Mouse (Mus musculus): Measurements from ENCODE around the gene Dnajc5g. TPM values are rescaled to one million over a fixed set of nuclear protein-coding genes. Genes with fewer than 3 reads are reported as not detected.

Dnajc5g gene
- polyA plus RNA-seq, 1 experiment from 2014 or later, result not detected

DNA sequence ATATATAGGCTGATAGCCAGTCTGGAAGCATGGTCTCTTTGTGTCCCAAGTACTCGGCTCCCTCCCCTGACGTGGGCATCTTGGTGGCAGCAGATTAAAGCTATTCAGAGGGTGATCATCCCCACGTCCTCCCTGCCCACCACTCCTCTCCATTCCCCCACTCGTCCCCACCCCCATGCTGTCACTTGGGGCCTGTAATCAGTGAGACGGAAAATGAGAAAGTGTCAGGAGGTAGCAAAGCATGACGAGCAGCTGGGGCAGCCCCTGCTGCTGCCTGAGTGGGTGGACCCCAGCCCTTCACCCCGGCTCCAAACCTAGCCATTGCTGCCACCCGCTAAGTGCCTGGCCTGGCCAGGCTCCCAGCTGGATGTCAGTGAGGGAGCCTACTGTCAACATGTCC, 22.1 kb upstream of the Dnajc5g start:
- Histone ChIP-seq H3K4me1 (peaks cover 3% of the 10 kb centered on the region; the same call in 1 of the 2 replicates), H3K27ac (no peak overlapping the region), H3K27me3 (replicated peaks) (peaks cover 15% of the 10 kb centered on the region; the same call in 1 of the 2 replicates), H3K4me3 (replicated peaks) (no peak overlapping the region), H3K9me3 (no peaks in the 10 kb centered on the region), H3K4me2 (no peak overlapping the region), H3K36me3 (0 out of 2 replicates have a peak, but pooled peaks cover 2% of the 10 kb centered on the region), H3K9ac (no peak overlapping the region)
- WGBS, result 26% methylated on average over 8 of the region's 8 CpGs
- ATAC-seq (ENCODE audit: insufficient read depth, low FRiP score, low read depth), result no peak

DNA sequence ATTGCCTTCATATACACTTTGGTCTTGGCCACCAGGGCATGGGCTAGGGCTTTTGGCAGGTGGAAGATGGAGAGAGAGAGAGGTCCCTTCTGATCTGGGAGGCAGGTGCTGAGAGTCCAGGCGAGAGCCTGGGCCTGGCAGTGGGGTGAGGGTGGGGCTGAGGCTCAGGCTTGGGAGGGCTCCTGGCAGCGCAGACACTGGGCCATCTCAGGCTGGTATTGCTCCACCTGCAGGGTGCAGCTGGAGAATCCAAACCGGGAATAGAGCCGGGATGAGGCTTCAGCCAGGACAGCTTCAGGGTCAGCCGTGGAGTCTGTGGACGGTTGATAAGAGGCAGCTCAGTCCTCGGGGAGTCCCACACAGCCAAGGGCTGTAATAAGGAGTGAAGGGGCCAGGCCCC, 19.5 kb upstream of the Dnajc5g start:
- no peaks in the 10 kb centered on the region; the same call in 1 of the 2 replicates for H3K4me1 ChIP-seq
- no peak overlapping the region for H3K9ac ChIP-seq
- 31% methylated on average over 7 of the region's 7 CpGs for WGBS
- H3K9me3 ChIP-seq, result no peaks in the 10 kb centered on the region
- no peak overlapping the region for H3K4me2 ChIP-seq
- no peak overlapping the region for H3K27ac ChIP-seq
- no peak overlapping the region for H3K4me3 ChIP-seq (replicated peaks)
- ATAC-seq (ENCODE audit: insufficient read depth, low FRiP score, low read depth), result no peak
- H3K27me3 ChIP-seq (replicated peaks), result peaks cover 42% of the 10 kb centered on the region
- no peaks in the 10 kb centered on the region for H3K36me3 ChIP-seq

GRCm38 (mm10) chr5:31087131-31087530, 19.0 kb upstream of the Dnajc5g start:
- no peak for ATAC-seq (ENCODE audit: insufficient read depth, low FRiP score, low read depth)
- no peaks in the 10 kb centered on the region for H3K36me3 ChIP-seq
- no peak overlapping the region for H3K27ac ChIP-seq
- no peak overlapping the region for H3K4me3 ChIP-seq (replicated peaks)
- no peak overlapping the region for H3K9ac ChIP-seq
- H3K4me2 ChIP-seq, result no peak overlapping the region
- WGBS, result 67% methylated on average over 2 of the region's 2 CpGs
- H3K27me3 ChIP-seq (replicated peaks), result peaks cover 47% of the 10 kb centered on the region
- no peaks in the 10 kb centered on the region for H3K9me3 ChIP-seq
- no peaks in the 10 kb centered on the region; the same call in 1 of the 2 replicates for H3K4me1 ChIP-seq

DNA sequence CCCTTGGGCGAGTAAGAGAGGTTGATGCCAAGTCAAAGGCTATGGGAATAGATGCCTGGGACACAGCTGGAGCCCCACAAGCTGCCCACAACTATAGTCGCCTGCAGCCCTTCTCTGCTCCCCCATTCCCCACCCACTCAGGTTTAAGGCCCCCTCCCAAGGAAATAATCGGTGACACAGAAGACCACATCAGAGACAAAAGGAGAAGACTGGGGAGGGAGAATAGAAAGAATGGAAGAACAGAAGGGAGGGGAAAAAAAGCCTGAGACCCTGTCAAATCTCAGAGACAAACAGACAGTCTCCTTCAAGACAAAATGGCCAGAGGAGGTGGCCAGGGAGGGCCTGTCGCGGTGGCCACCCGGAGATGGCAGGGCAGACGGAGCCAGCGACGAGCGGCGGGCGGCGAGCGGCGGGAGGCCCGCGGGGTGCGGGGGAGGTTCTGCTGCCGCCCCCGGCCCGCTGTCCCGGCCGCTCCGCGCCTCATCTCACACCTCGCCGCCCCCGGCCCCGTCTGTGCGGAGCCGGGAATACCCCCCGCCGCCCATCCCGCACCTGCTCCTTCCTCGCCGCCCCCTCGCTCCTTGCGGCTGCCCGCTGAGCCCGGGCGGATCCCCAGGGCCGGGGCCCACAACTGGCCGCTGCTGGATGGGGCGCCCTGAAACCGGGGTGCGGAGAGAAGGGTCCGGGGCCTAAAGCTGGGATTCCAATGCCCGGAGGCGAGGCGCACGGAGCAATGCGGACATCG, 13.7 kb upstream of the Dnajc5g start:
- H3K9ac ChIP-seq, result no peak overlapping the region
- peak overlapping the region; percentile 79 for H3K4me2 ChIP-seq
- H3K27me3 ChIP-seq (replicated peaks), result peaks cover 95% of the 10 kb centered on the region
- WGBS, result 4% methylated on average over 35 of the region's 53 CpGs
- H3K4me3 ChIP-seq (replicated peaks), result peak overlapping the region; percentile 40
- peaks cover 33% of the 10 kb centered on the region for H3K4me1 ChIP-seq
- H3K9me3 ChIP-seq, result no peaks in the 10 kb centered on the region
- ATAC-seq (ENCODE audit: insufficient read depth, low FRiP score, low read depth), result no peak
- H3K27ac ChIP-seq, result no peak overlapping the region
- H3K36me3 ChIP-seq, result no peaks in the 10 kb centered on the region

- peaks cover 33% of the 10 kb centered on the region for H3K4me1 ChIP-seq
- ATAC-seq (ENCODE audit: insufficient read depth, low FRiP score, low read depth), result peak; percentile 75
- H3K9ac ChIP-seq, result no peak overlapping the region
- H3K4me2 ChIP-seq, result peak overlapping the region; percentile 79
- peaks cover 89% of the 10 kb centered on the region for H3K27me3 ChIP-seq (replicated peaks)
- WGBS, result under 1% methylated on average over 51 of the region's 54 CpGs
- no peak overlapping the region for H3K27ac ChIP-seq
- no peaks in the 10 kb centered on the region for H3K9me3 ChIP-seq
- peak overlapping the region; percentile 40 for H3K4me3 ChIP-seq (replicated peaks)
- no peaks in the 10 kb centered on the region for H3K36me3 ChIP-seq
These were observed 12.7 kb upstream of the Dnajc5g start for GRCm38 (mm10) chr5:31093151-31094041.

GRCm38 (mm10) chr5:31094100-31094798, 11.8 kb upstream of the Dnajc5g start:
- H3K4me3 ChIP-seq (replicated peaks), result peak overlapping the region; percentile 33
- H3K9me3 ChIP-seq, result no peaks in the 10 kb centered on the region
- no peaks in the 10 kb centered on the region for H3K36me3 ChIP-seq
- ATAC-seq (ENCODE audit: insufficient read depth, low FRiP score, low read depth), result no peak
- 2% methylated on average over 29 of the region's 29 CpGs for WGBS
- no peak overlapping the region for H3K9ac ChIP-seq
- H3K4me2 ChIP-seq, result peak overlapping the region; percentile 79
- peaks cover 33% of the 10 kb centered on the region for H3K4me1 ChIP-seq
- H3K27ac ChIP-seq, result no peak overlapping the region
- H3K27me3 ChIP-seq (replicated peaks), result peaks cover 82% of the 10 kb centered on the region

- H3K4me1 ChIP-seq, result peaks cover 33% of the 10 kb centered on the region
- H3K9me3 ChIP-seq, result no peaks in the 10 kb centered on the region
- peak overlapping the region; percentile 79 for H3K4me2 ChIP-seq
- 0 out of 2 replicates have a peak, but pooled peaks have one; percentile 29 for ATAC-seq (ENCODE audit: insufficient read depth, low FRiP score, low read depth)
- H3K27ac ChIP-seq, result no peak overlapping the region
- H3K9ac ChIP-seq, result no peak overlapping the region
- WGBS, result 1% methylated on average over 58 of the region's 59 CpGs
- H3K27me3 ChIP-seq (replicated peaks), result peaks cover 74% of the 10 kb centered on the region
- peak overlapping the region; percentile 33 for H3K4me3 ChIP-seq (replicated peaks)
- H3K36me3 ChIP-seq, result no peaks in the 10 kb centered on the region
These were observed 11.0 kb upstream of the Dnajc5g start for GRCm38 (mm10) chr5:31094799-31095691.

GRCm38 (mm10) chr5:31095711-31096480, 10.2 kb upstream of the Dnajc5g start:
- WGBS, result 27% methylated on average over 11 of the region's 11 CpGs
- ATAC-seq (ENCODE audit: insufficient read depth, low FRiP score, low read depth), result no peak
- no peaks in the 10 kb centered on the region for H3K9me3 ChIP-seq
- no peaks in the 10 kb centered on the region for H3K36me3 ChIP-seq
- H3K4me3 ChIP-seq (replicated peaks), result peak overlapping the region; percentile 33
- H3K27ac ChIP-seq, result no peak overlapping the region
- H3K4me2 ChIP-seq, result peak overlapping the region; percentile 79
- peaks cover 33% of the 10 kb centered on the region for H3K4me1 ChIP-seq
- no peak overlapping the region for H3K9ac ChIP-seq
- peaks cover 66% of the 10 kb centered on the region for H3K27me3 ChIP-seq (replicated peaks)

DNA sequence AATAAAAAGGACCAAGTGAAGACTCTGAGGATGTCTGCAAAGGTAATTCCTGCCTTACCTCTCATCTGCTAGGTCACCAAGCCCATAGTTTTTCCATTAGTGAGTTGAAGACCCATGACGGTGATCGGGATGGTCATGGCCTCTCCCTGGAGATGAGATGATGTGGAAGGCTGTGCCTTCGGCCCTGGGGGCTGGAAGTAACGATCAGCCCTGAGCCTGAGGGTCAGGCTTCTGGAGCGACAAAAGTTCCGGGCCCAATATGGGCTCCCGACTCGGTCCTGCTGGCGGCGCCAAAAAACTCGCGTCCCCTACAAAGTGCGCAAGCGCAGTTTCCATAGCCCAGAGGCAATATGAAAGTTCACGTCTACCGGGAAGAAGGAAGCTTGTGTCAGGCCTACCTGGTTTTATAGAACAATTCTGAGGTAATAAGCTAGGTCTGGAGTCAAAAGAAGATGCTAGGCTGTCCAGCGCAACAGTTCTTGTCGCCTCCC, 2.0 kb downstream of the Dnajc5g start, which contains the start of gene Slc30a3:
Gene Slc30a3, minus strand, starts transcription at position 238 of the 491 bp plus-strand sequence.
- Histone ChIP-seq H3K27me3 (replicated peaks) (no peaks in the 10 kb centered on the region; the same call in 1 of the 2 replicates), H3K36me3 (no peaks in the 10 kb centered on the region), H3K9ac (no peak within 1 kb of the TSS), H3K4me3 (replicated peaks) (no peak within 1 kb of the TSS), H3K9me3 (no peaks in the 10 kb centered on the region), H3K4me1 (no peaks in the 10 kb centered on the region), H3K27ac (no peak within 1 kb of the TSS), H3K4me2 (no peak within 1 kb of the TSS)
- 91% methylated on average over 18 of the region's 18 CpGs for WGBS
- ATAC-seq (ENCODE audit: insufficient read depth, low FRiP score, low read depth), result no peak

DNA sequence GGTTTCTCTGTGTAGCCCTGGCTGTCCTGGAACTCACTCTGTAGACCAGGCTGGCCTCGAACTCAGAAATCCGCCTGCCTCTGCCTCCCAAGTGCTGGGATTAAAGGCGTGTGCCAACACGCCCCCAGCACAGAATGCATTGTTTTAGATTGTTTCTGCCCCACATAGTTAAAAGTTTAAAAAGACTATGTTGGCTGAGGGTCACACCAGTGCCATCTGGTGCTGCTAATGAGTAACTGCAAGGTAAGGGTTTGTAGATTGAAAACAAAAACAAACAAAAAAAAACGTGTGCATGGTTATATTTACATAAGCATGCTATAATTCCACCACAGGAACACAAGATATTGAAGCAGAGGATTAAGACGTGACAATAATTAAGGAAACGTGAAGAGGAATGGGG, 4.7 kb downstream of the Dnajc5g start:
- Histone ChIP-seq H3K4me2 (no peak overlapping the region), H3K27me3 (replicated peaks) (no peaks in the 10 kb centered on the region; the same call in 1 of the 2 replicates), H3K36me3 (no peaks in the 10 kb centered on the region), H3K9me3 (no peaks in the 10 kb centered on the region), H3K27ac (no peak overlapping the region), H3K4me3 (replicated peaks) (no peak overlapping the region), H3K4me1 (no peaks in the 10 kb centered on the region), H3K9ac (no peak overlapping the region; the same call in 1 of the 2 replicates)
- ATAC-seq (ENCODE audit: insufficient read depth, low FRiP score, low read depth), result no peak
- 32% methylated on average over 7 of the region's 7 CpGs for WGBS

Data from stomach, embryonic 15.5 days (tissue).